Mouse (Mus musculus): Measurements from ENCODE around the gene Vmn1r176. TPM values are rescaled to one million over a fixed set of nuclear protein-coding genes. Genes with fewer than 3 reads are reported as not detected.
"Not testable (repeated sequence)": the region's sequence is repeated elsewhere in the genome, so short reads cannot be mapped to it uniquely, and the experiment has no call there.

Vmn1r176 gene
- polyA plus RNA-seq (2015; fragmentation: Nextera tagmentation; extraction: Ambion mirVana) = not detected in 2 replicates

- no CpG with 5 or more reads among the region's 1 CpGs for WGBS (ENCODE audit: insufficient replicate concordance)
- H3K4me1 ChIP-seq (ENCODE audit: control insufficient read depth, low read depth, low read length); H3K27ac ChIP-seq (ENCODE audit: low read length); H3K9ac ChIP-seq (ENCODE audit: low read depth, low read length); H3K36me3 ChIP-seq (ENCODE audit: control insufficient read depth, insufficient read depth); H3K4me2 ChIP-seq (ENCODE audit: low read depth, low read length); H3K9me3 ChIP-seq (replicated peaks; ENCODE audit: control insufficient read depth, low read length); H3K4me3 ChIP-seq (ENCODE audit: low read depth, low read length); H3K27me3 ChIP-seq (ENCODE audit: control insufficient read depth, insufficient read depth, low read depth, low read length); ATAC-seq (ENCODE audit: low read depth): not testable (repeated sequence)
Measured at GRCm38 (mm10) chr7:23837272-23837671, at the start of gene Vmn1r176. Vmn1r176 (minus strand) TSS chr7:23837372.

- not testable (repeated sequence) for H3K4me3 ChIP-seq (ENCODE audit: low read depth, low read length); H3K9ac ChIP-seq (ENCODE audit: low read depth, low read length); H3K4me1 ChIP-seq (ENCODE audit: control insufficient read depth, low read depth, low read length); H3K9me3 ChIP-seq (replicated peaks; ENCODE audit: control insufficient read depth, low read length); H3K4me2 ChIP-seq (ENCODE audit: low read depth, low read length); H3K27me3 ChIP-seq (ENCODE audit: control insufficient read depth, insufficient read depth, low read depth, low read length); H3K36me3 ChIP-seq (ENCODE audit: control insufficient read depth, insufficient read depth); H3K27ac ChIP-seq (ENCODE audit: low read length); ATAC-seq (ENCODE audit: low read depth)
- WGBS (ENCODE audit: insufficient replicate concordance) = 49% methylated on average over 3 of the region's 4 CpGs
Measured at GRCm38 (mm10) chr7:23876918-23877317, 39.7 kb upstream of the Vmn1r176 start.

- not testable (repeated sequence) for ATAC-seq (ENCODE audit: low read depth); H3K4me1 ChIP-seq (ENCODE audit: control insufficient read depth, low read depth, low read length); H3K4me2 ChIP-seq (ENCODE audit: low read depth, low read length); H3K27me3 ChIP-seq (ENCODE audit: control insufficient read depth, insufficient read depth, low read depth, low read length); H3K4me3 ChIP-seq (ENCODE audit: low read depth, low read length); H3K9ac ChIP-seq (ENCODE audit: low read depth, low read length); H3K9me3 ChIP-seq (replicated peaks; ENCODE audit: control insufficient read depth, low read length); H3K27ac ChIP-seq (ENCODE audit: low read length); H3K36me3 ChIP-seq (ENCODE audit: control insufficient read depth, insufficient read depth)
- 6% methylated on average over 1 of the region's 1 CpGs for WGBS (ENCODE audit: insufficient replicate concordance)
Measured at GRCm38 (mm10) chr7:23866349-23866748, 29.2 kb upstream of the Vmn1r176 start, which contains the start of gene Vmn1r177. Vmn1r177 (minus strand) TSS chr7:23866449.

- not testable (repeated sequence) for H3K4me3 ChIP-seq (ENCODE audit: low read depth, low read length); H3K27me3 ChIP-seq (ENCODE audit: control insufficient read depth, insufficient read depth, low read depth, low read length); H3K9ac ChIP-seq (ENCODE audit: low read depth, low read length); H3K27ac ChIP-seq (ENCODE audit: low read length); H3K36me3 ChIP-seq (ENCODE audit: control insufficient read depth, insufficient read depth); ATAC-seq (ENCODE audit: low read depth); H3K4me1 ChIP-seq (ENCODE audit: control insufficient read depth, low read depth, low read length); H3K9me3 ChIP-seq (replicated peaks; ENCODE audit: control insufficient read depth, low read length); H3K4me2 ChIP-seq (ENCODE audit: low read depth, low read length)
Measured at GRCm38 (mm10) chr7:23810543-23810942, 26.6 kb downstream of the Vmn1r176 start, which contains the start of gene Vmn1r175. Vmn1r175 (minus strand) TSS chr7:23810643.

GRCm38 (mm10) chr7:23784526-23784925 lies 52.6 kb downstream of the Vmn1r176 start:
- WGBS (ENCODE audit: insufficient replicate concordance) = 56% methylated on average over 6 of the region's 6 CpGs
- no peak for ATAC-seq (ENCODE audit: low read depth)
- Histone ChIP-seq H3K4me1 (ENCODE audit: control insufficient read depth, low read depth, low read length) (no peaks in the 10 kb centered on the region), H3K27ac (ENCODE audit: low read length) (no peak overlapping the region), H3K4me2 (ENCODE audit: low read depth, low read length) (no peak overlapping the region), H3K9me3 (replicated peaks; ENCODE audit: control insufficient read depth, low read length) (no peaks in the 10 kb centered on the region; the same call in 1 of the 2 replicates), H3K4me3 (ENCODE audit: low read depth, low read length) (no peak overlapping the region), H3K9ac (ENCODE audit: low read depth, low read length) (no peak overlapping the region), H3K36me3 (ENCODE audit: control insufficient read depth, insufficient read depth) (no peaks in the 10 kb centered on the region), H3K27me3 (ENCODE audit: control insufficient read depth, insufficient read depth, low read depth, low read length) (no peaks in the 10 kb centered on the region)

Other genes with a start within 250 kb of the Vmn1r176 start
- gene Vmn1r170, start 231.2 kb downstream of the Vmn1r176 start, polyA plus RNA-seq (2015; fragmentation: Nextera tagmentation; extraction: Ambion mirVana) = not detected in 2 replicates
- gene Vmn1r171, start 206.7 kb downstream of the Vmn1r176 start, polyA plus RNA-seq (2015; fragmentation: Nextera tagmentation; extraction: Ambion mirVana) = not detected in 2 replicates
- gene Vmn1r172, start 179.1 kb downstream of the Vmn1r176 start, polyA plus RNA-seq (2015; fragmentation: Nextera tagmentation; extraction: Ambion mirVana) = not detected in 2 replicates
- not detected in 2 replicates for gene Vmn1r173, start 136.7 kb downstream of the Vmn1r176 start, polyA plus RNA-seq (2015; fragmentation: Nextera tagmentation; extraction: Ambion mirVana)
- gene Vmn1r174, start 85.1 kb downstream of the Vmn1r176 start, polyA plus RNA-seq (2015; fragmentation: Nextera tagmentation; extraction: Ambion mirVana) = not detected in 2 replicates
- not detected in 2 replicates for gene Vmn1r175, start 26.7 kb downstream of the Vmn1r176 start, polyA plus RNA-seq (2015; fragmentation: Nextera tagmentation; extraction: Ambion mirVana)
- gene Vmn1r177, start 29.1 kb upstream of the Vmn1r176 start, polyA plus RNA-seq (2015; fragmentation: Nextera tagmentation; extraction: Ambion mirVana) = not detected in 2 replicates
- not detected in 2 replicates for gene Vmn1r178, start 54.6 kb upstream of the Vmn1r176 start, polyA plus RNA-seq (2015; fragmentation: Nextera tagmentation; extraction: Ambion mirVana)
- gene Vmn1r179, start 89.6 kb upstream of the Vmn1r176 start, polyA plus RNA-seq (2015; fragmentation: Nextera tagmentation; extraction: Ambion mirVana) = not detected in 2 replicates
- not detected in 2 replicates for gene Vmn1r180, start 113.3 kb upstream of the Vmn1r176 start, polyA plus RNA-seq (2015; fragmentation: Nextera tagmentation; extraction: Ambion mirVana)
- not detected in 2 replicates for gene Vmn1r181, start 137.2 kb upstream of the Vmn1r176 start, polyA plus RNA-seq (2015; fragmentation: Nextera tagmentation; extraction: Ambion mirVana)
- not detected in 2 replicates for gene V1rd19, start 164.3 kb upstream of the Vmn1r176 start, polyA plus RNA-seq (2015; fragmentation: Nextera tagmentation; extraction: Ambion mirVana)
- not detected in 2 replicates for gene Vmn1r183, start 215.9 kb upstream of the Vmn1r176 start, polyA plus RNA-seq (2015; fragmentation: Nextera tagmentation; extraction: Ambion mirVana)
- gene Zfp180, start 244.6 kb upstream of the Vmn1r176 start, polyA plus RNA-seq (2015; fragmentation: Nextera tagmentation; extraction: Ambion mirVana) = 8.6 and 9.2 TPM in 2 replicates